Mouse (Mus musculus): ENCODE results near the gene Fut7. TPM values are rescaled to one million over a fixed set of nuclear protein-coding genes. Genes with fewer than 3 reads are reported as not detected.
A peak's percentile ranks its signal among the peaks of the same experiment; 100 is the strongest.

Fut7 gene
- total and polyA plus RNA-seq, 3 experiments, result 0.08 to 0.21 TPM; not detected in 1

DNA sequence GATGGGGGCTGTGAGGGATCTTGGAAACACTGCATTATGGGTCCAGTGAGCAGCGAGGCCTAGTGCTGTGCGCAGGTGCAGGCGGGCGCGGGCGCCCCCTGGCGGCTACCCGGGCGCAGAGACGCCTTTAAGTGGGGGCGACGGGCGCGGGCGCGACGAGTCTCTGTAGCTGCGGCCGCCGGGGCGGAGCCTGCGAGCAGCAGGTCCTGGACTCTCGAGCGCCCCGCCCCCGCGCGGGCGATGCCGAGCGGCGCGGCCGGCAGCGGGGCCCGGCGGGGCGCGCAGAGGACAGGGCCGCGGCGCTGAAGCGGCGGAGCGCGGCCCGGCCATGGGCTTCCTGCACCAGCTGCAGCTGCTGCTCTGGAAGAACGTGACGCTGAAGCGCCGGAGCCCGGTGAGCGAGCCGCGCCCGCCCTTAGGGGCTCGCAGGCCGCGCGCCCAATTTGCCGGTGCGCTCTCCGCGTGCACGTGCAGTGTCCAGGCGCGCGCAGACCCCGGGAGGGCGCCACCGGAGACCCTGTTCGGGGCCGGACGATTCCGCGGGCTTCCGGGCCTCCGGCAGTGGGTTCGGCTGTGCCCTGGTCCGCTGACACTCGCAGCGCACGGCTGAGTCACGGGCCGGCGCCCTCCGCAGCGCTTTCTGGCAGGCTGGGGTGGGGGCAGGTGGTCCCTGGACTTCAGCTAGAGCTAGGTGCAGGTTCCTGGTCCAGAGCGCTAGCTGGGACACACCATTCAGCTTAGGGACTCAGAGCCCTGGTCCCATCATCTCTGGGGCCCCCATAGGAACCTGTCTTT, 5.6 kb downstream of the Fut7 start, which contains the start of gene Abca2 (continued):
- TF ChIP-seq POLR2AphosphoS2 (IDR thresholded peaks at IDR 0.05; ENCODE audit: low read length) (no peak), MYC (IDR thresholded peaks at IDR 0.05; ENCODE audit: low read depth, low read length) (0 out of 2 replicates have a peak, but pooled peaks have one; percentile 2), NELFE (IDR thresholded peaks at IDR 0.05; ENCODE audit: low read depth, low read length) (peak; percentile 75), CHD1 (IDR thresholded peaks at IDR 0.05; ENCODE audit: low read depth, low read length) (no peak), MAX (IDR thresholded peaks at IDR 0.05; ENCODE audit: low read length) (peak; percentile 53; the same call in 1 of the 2 replicates)

DNA sequence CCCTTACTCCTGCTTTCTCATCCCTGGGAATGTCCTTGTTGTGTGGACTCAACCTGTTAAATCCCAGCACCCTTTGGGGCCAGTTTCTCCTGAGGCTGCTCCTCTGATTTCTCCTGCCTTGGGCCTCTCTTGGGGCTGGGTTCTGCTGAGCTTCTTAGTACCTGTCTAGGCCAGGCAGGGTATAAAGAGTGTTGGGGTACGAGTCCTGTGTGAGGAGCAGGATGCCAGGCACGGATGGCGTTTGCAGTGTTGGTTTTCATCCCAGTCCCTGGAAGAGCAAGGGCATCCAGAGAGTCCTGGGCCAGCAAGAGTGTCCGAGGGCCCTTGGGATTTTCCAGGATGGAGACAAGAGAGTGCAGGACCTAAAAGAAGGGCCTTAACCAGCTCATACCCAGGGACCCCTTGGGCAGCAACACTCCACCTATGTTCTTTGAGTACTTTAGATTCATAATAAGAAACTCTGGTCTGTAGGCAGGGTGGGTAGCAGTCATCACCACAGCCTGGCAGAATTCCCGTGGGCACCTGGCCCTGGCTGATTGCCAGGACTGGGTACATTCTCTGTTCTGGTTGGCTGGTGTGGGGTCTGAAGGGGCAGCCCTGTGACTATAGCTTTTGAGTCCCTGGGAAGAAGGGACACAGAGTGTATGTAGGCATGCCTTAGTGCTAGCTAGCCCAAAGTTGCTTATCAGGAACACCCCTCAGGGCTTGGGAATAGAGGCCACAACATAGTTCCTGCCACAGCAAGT, 6.5 kb downstream of the Fut7 start:
- DNase-seq (ENCODE audit: low read depth, low spot score), result no peak
- Histone ChIP-seq H3K4me3 (ENCODE audit: control insufficient read depth in 1 of 2, insufficient read depth in 1 of 2, low read depth in 2 of 2, low read length in 2 of 2) (peak overlapping the region; percentile 55 to 80), H3K27ac (ENCODE audit: control insufficient read depth, low read depth, low read length) (no peak overlapping the region), H3K36me3 (ENCODE audit: control insufficient read depth in 1 of 2, insufficient read depth in 2 of 2, low read length in 2 of 2) (peaks cover 0 to 7% of the 10 kb centered on the region in 2 experiments; a peak in 2 of 4 replicates), H3K9me3 (replicated peaks; ENCODE audit: insufficient read depth, low read length) (no peaks in the 10 kb centered on the region), H3K4me1 (ENCODE audit: control insufficient read depth in 1 of 2, insufficient read depth in 2 of 2, low read length in 2 of 2) (peaks cover 8 to 23% of the 10 kb centered on the region in 2 experiments; a peak in 3 of 4 replicates), H3K9ac (ENCODE audit: control insufficient read depth, low read depth, low read length, poor library complexity, severe bottlenecking) (peak overlapping the region; percentile 68), H3K79me2 (ENCODE audit: control insufficient read depth, insufficient read depth, low read length, poor library complexity) (peaks cover 2% of the 10 kb centered on the region; the same call in 1 of the 2 replicates), H3K27me3 (ENCODE audit: control insufficient read depth in 1 of 2, insufficient read depth in 2 of 2, low read length in 2 of 2) (no peaks in the 10 kb centered on the region)
- no peak for TF ChIP-seq ZC3H11A (IDR thresholded peaks at IDR 0.05; ENCODE audit: low read depth, low read length)
- no peak for TF ChIP-seq CTCF (IDR thresholded peaks at IDR 0.05 in 2 of 3, conservative IDR thresholded peaks at IDR 0.05 in 1 of 3; ENCODE audit: control insufficient read depth in 1 of 3, insufficient read depth in 1 of 3, low read depth in 2 of 3, low read length in 3 of 3, poor library complexity in 1 of 3, severe bottlenecking in 1 of 3)
- TF ChIP-seq POLR2AphosphoS2 (IDR thresholded peaks at IDR 0.05; ENCODE audit: low read length), result no peak
- no peak for TF ChIP-seq KAT2A (conservative IDR thresholded peaks at IDR 0.05; ENCODE audit: low read depth, low read length)
- no peak for TF ChIP-seq E2F4 (IDR thresholded peaks at IDR 0.05; ENCODE audit: borderline replicate concordance, low read depth, low read length)
- no peak for TF ChIP-seq RCOR1 (IDR thresholded peaks at IDR 0.05; ENCODE audit: low read depth, low read length)
- TF ChIP-seq POLR2A (IDR thresholded peaks at IDR 0.05; ENCODE audit: control insufficient read depth in 1 of 2, insufficient read depth in 1 of 2, low read depth in 1 of 2, low read length in 2 of 2, poor library complexity in 1 of 2), result no peak
- no peak for TF ChIP-seq NELFE (IDR thresholded peaks at IDR 0.05; ENCODE audit: low read depth, low read length)
- no peak for TF ChIP-seq EP300 (IDR thresholded peaks at IDR 0.05; ENCODE audit: low read depth in 1 of 2, low read length in 2 of 2)
- no peak for TF ChIP-seq NRF1 (IDR thresholded peaks at IDR 0.05; ENCODE audit: insufficient read depth, low read depth, low read length, poor library complexity, severe bottlenecking)
- TF ChIP-seq TAL1 (IDR thresholded peaks at IDR 0.05; ENCODE audit: low read length), result no peak
- TF ChIP-seq MXI1 (IDR thresholded peaks at IDR 0.05; ENCODE audit: low read depth, low read length), result no peak
- no peak for TF ChIP-seq ZNF384 (IDR thresholded peaks at IDR 0.05; ENCODE audit: low read depth, low read length)
- no peak for TF ChIP-seq ETS1 (IDR thresholded peaks at IDR 0.05; ENCODE audit: low read depth, low read length)
- no peak for TF ChIP-seq MAFK (IDR thresholded peaks at IDR 0.05; ENCODE audit: borderline replicate concordance, low read depth, low read length)
